Mouse (Mus musculus) midbrain, embryonic 14.5 days (tissue): ENCODE measurements at regions not wholly inside any gene's neighbourhood (a gene's known extent, or its start where the extent isn't known, plus 50 kb on each side); places are given as distances from the start of the nearest gene placed in this dataset.
A peak's percentile ranks its signal among the peaks of the same experiment; 100 is the strongest.

Source experiments
- ATAC-seq: fragments of 200-750 bp; cut with Nextera tagmentation; 2 replicates; pipeline ENCODE4 v1.8.0; 2017; ENCODE audit warnings: moderate number of reproducible peaks, moderate library complexity; ENCODE audit not compliant: low FRiP score, low TSS enrichment
- DNase-seq: peaks from one replicate; pipeline ENCODE4 v3.0.0-alpha.2; 2015
- H3K27ac ChIP-seq: fragments of 300-500 bp; sonication (generic); replicated peaks from 2 replicates; pipeline ENCODE4 v1.5.1; 2014; ENCODE audit warnings: mild to moderate bottlenecking, low read depth, low read length, moderate library complexity
- H3K27me3 ChIP-seq: fragments of 300-500 bp; sonication (generic); 2 replicates; pipeline ENCODE4 v1.6.1; 2014; ENCODE audit warnings: low read length, control low read depth, mixed read lengths; ENCODE audit not compliant: control insufficient read depth, insufficient read depth
- H3K36me3 ChIP-seq: fragments of 300-500 bp; sonication (generic); 2 replicates; pipeline ENCODE4 v1.6.1; 2014; ENCODE audit warnings: low read length, control low read depth; ENCODE audit not compliant: control insufficient read depth, insufficient read depth
- H3K4me1 ChIP-seq: fragments of 300-500 bp; sonication (generic); 2 replicates; pipeline ENCODE4 v1.6.1; 2014; ENCODE audit warnings: mild to moderate bottlenecking, antibody characterized with exemption, low read length, control low read depth; ENCODE audit not compliant: control insufficient read depth, insufficient read depth
- H3K4me2 ChIP-seq: fragments of 300-500 bp; sonication (generic); 2 replicates; pipeline ENCODE4 v1.6.1; 2014; ENCODE audit warnings: mild to moderate bottlenecking, low read length, moderate library complexity
- H3K4me3 ChIP-seq: fragments of 300-500 bp; sonication (generic); replicated peaks from 2 replicates; pipeline ENCODE4 v1.5.1; 2014; ENCODE audit warnings: low read depth, low read length
- H3K9ac ChIP-seq: fragments of 300-500 bp; sonication (generic); replicated peaks from 2 replicates; pipeline ENCODE4 v1.6.1; 2014; ENCODE audit warnings: mild to moderate bottlenecking, low read length, moderate library complexity
- H3K9me3 ChIP-seq: fragments of 300-500 bp; sonication (generic); 2 replicates; pipeline ENCODE4 v1.6.1; 2016; ENCODE audit warnings: low read length, control low read depth, mixed read lengths; ENCODE audit not compliant: control insufficient read depth
- WGBS: fragments of 180-500 bp; shearing (Covaris S2); extraction: QIAGEN DNeasy Blood & Tissue Kit; methylation state at CpG from one replicate; pipeline ENCODE4 v1.1.7; 2014; 5-methylcytosine and 5-hydroxymethylcytosine counted together

GRCm38 (mm10) chr10:14333344-14333743, 212.1 kb downstream of the Adgrg6 start:
- ATAC-seq (peak; percentile 56), DNase-seq (peak; percentile 51)
- WGBS = 25% methylated on average over 4 of the region's 4 CpGs
- Histone ChIP-seq H3K27ac (no peak overlapping the region), H3K4me2 (0 out of 2 replicates have a peak overlapping the region, but pooled peaks have one; percentile 1), H3K9me3 (no peaks in the 10 kb centered on the region), H3K4me3 (no peak overlapping the region), H3K27me3 (no peaks in the 10 kb centered on the region), H3K9ac (no peak overlapping the region), H3K4me1 (peaks cover 11% of the 10 kb centered on the region), H3K36me3 (no peaks in the 10 kb centered on the region)

- H3K27ac ChIP-seq = peak overlapping the region; percentile 34; the same call in 1 of the 2 replicates
- ATAC-seq (peak; percentile 54; the same call in 1 of the 2 replicates), DNase-seq (peak; percentile 50)
Measured at GRCm38 (mm10) chr10:14332688-14333117, 212.8 kb downstream of the Adgrg6 start.

GRCm38 (mm10) chr10:14328846-14329245, 216.6 kb downstream of the Adgrg6 start:
- Histone ChIP-seq H3K36me3 (no peaks in the 10 kb centered on the region), H3K27me3 (no peaks in the 10 kb centered on the region), H3K4me3 (no peak overlapping the region), H3K4me2 (no peak overlapping the region), H3K9me3 (no peaks in the 10 kb centered on the region), H3K27ac (no peak overlapping the region), H3K9ac (no peak overlapping the region), H3K4me1 (peaks cover 11% of the 10 kb centered on the region)
- WGBS = 82% methylated on average over 2 of the region's 2 CpGs
- no peak for DNase-seq
- ATAC-seq = no peak

More at GRCm38 (mm10) chr10:14332688-14333117, 212.8 kb downstream of the Adgrg6 start:
- Histone ChIP-seq H3K4me3 (no peak overlapping the region), H3K9ac (no peak overlapping the region), H3K27me3 (no peaks in the 10 kb centered on the region), H3K4me1 (peaks cover 11% of the 10 kb centered on the region), H3K4me2 (no peak overlapping the region), H3K9me3 (no peaks in the 10 kb centered on the region), H3K36me3 (no peaks in the 10 kb centered on the region)
- WGBS = 43% methylated on average over 4 of the region's 4 CpGs

GRCm38 (mm10) chr10:14326229-14326628, 219.2 kb downstream of the Adgrg6 start:
- 84% methylated on average over 6 of the region's 6 CpGs for WGBS
- DNase-seq (no peak), ATAC-seq (no peak)
- Histone ChIP-seq H3K4me3 (no peak overlapping the region), H3K9me3 (no peaks in the 10 kb centered on the region), H3K4me2 (no peak overlapping the region), H3K4me1 (no peaks in the 10 kb centered on the region), H3K9ac (no peak overlapping the region), H3K27ac (no peak overlapping the region), H3K27me3 (no peaks in the 10 kb centered on the region), H3K36me3 (no peaks in the 10 kb centered on the region)

- 11% methylated on average over 4 of the region's 4 CpGs for WGBS
- Histone ChIP-seq H3K36me3 (no peaks in the 10 kb centered on the region), H3K9ac (no peak overlapping the region), H3K27ac (no peak overlapping the region), H3K4me3 (no peak overlapping the region), H3K9me3 (no peaks in the 10 kb centered on the region), H3K27me3 (no peaks in the 10 kb centered on the region), H3K4me1 (no peaks in the 10 kb centered on the region), H3K4me2 (no peak overlapping the region)
- peak; percentile 25; the same call in 1 of the 2 replicates for ATAC-seq
- peak; percentile 87 for DNase-seq
Measured at GRCm38 (mm10) chr10:14321503-14321902, 224.0 kb downstream of the Adgrg6 start.

GRCm38 (mm10) chr10:14315232-14315631, 230.2 kb downstream of the Adgrg6 start:
- no peaks in the 10 kb centered on the region for H3K9me3 ChIP-seq
- WGBS = 85% methylated on average over 7 of the region's 7 CpGs
- DNase-seq (no peak), ATAC-seq (no peak)
- H3K9ac ChIP-seq = no peak overlapping the region
- no peaks in the 10 kb centered on the region for H3K36me3 ChIP-seq
- H3K4me2 ChIP-seq = no peak overlapping the region
- H3K27ac ChIP-seq = no peak overlapping the region
- H3K4me1 ChIP-seq = no peaks in the 10 kb centered on the region
- no peak overlapping the region for H3K4me3 ChIP-seq
- H3K27me3 ChIP-seq = no peaks in the 10 kb centered on the region

- Histone ChIP-seq H3K4me3 (no peak overlapping the region), H3K4me2 (no peak overlapping the region), H3K9ac (no peak overlapping the region), H3K36me3 (no peaks in the 10 kb centered on the region), H3K27me3 (no peaks in the 10 kb centered on the region), H3K4me1 (no peaks in the 10 kb centered on the region), H3K27ac (no peak overlapping the region), H3K9me3 (no peaks in the 10 kb centered on the region)
- 66% methylated on average over 4 of the region's 4 CpGs for WGBS
- ATAC-seq (no peak), DNase-seq (no peak)
Measured at GRCm38 (mm10) chr10:14314607-14315006, 230.9 kb downstream of the Adgrg6 start.

- Histone ChIP-seq H3K4me1 (no peaks in the 10 kb centered on the region), H3K27me3 (no peaks in the 10 kb centered on the region), H3K9me3 (no peaks in the 10 kb centered on the region), H3K9ac (no peak overlapping the region), H3K4me3 (no peak overlapping the region), H3K27ac (no peak overlapping the region), H3K36me3 (no peaks in the 10 kb centered on the region), H3K4me2 (no peak overlapping the region)
- WGBS = 87% methylated on average over 10 of the region's 10 CpGs
- DNase-seq (no peak), ATAC-seq (no peak)
Measured at GRCm38 (mm10) chr10:14314004-14314581, 231.4 kb downstream of the Adgrg6 start.

- H3K9me3 ChIP-seq = no peaks in the 10 kb centered on the region
- no peaks in the 10 kb centered on the region for H3K27me3 ChIP-seq
- WGBS = 88% methylated on average over 4 of the region's 4 CpGs
- H3K36me3 ChIP-seq = no peaks in the 10 kb centered on the region
- H3K9ac ChIP-seq = no peak overlapping the region
- no peak overlapping the region for H3K4me3 ChIP-seq
- no peak overlapping the region for H3K4me2 ChIP-seq
- ATAC-seq (no peak), DNase-seq (no peak)
- H3K27ac ChIP-seq = no peak overlapping the region
- H3K4me1 ChIP-seq = no peaks in the 10 kb centered on the region
Measured at GRCm38 (mm10) chr10:14312959-14313358, 232.5 kb downstream of the Adgrg6 start.
